Mouse (Mus musculus): ENCODE measurements around the gene Rab30. TPM values are rescaled to one million over a fixed set of nuclear protein-coding genes. Genes with fewer than 3 reads are reported as not detected.

The Rab30 gene
- polyA plus RNA-seq, 2 experiments from 2014 or later: 0.60 TPM; not detected in 1

DNA sequence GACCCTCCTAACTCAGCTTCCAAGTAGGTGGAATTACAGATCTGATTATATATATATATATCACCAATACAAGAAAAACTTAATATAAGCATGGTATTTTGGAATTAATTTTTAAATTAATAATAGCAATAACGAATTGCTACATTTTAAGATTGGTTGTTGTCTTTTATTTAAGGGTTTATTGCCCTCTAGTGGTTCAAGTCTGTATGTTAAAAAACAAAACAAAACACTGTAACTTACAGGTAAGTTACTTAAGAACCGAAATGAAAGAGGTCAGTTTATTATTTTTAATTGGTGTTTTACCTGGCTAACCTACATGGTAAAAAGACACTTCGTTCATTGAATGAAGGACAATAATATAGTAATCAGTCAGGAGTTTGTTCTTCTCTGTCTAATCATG lies 128.8 kb downstream of the Rab30 start:
- no peak for ATAC-seq

DNA sequence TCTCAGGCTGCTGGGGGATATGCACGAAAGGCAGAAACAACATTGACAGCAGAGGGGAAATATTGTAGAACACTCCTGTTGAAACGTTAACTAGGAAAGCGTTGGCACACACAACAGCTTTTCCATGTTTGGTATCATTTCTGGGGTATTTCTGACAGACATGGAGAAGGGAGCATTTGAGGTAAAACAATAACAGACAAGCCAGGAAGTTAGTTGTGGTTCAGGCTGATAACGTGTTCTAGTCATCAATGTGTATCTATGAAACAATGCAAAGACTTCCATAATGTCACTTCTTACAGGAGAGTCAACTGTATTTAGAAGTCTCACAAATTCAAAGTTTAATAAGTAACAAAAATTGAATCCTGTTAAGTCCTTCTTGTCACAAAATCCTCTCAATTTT lies 130.2 kb downstream of the Rab30 start:
- no peak for ATAC-seq

DNA sequence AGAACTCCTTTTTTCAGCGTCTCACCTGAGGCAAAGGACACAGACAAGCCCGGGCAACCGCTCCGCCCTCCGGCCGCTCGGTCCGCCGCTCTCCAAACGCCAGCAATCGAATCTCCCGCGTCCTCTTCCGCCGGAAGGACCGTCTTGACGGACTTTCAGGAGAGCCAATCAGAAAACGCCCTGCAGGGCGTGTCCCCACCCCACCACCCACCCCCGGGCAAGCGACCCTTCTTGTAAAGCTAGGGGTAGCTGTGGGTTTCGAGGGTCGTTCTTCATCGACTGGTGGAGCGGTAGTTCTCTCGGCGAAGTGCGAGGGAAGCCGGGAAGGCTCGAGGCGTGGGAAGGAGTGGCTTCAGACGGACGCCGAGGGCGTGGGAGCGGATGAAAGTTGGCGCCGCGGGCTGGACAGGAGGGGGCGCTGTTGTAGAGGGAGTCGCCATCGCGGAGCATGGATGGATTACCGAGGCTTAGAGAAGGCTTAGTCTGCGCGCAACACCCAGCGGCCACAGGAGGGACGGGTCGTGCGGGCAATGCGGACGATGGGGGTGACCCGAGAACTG lies 132.8 kb downstream of the Rab30 start, which contains the start of the genes Ddias and Prcp:
Gene Ddias (minus strand): TSS at position 132 of the 560 bp plus-strand sequence.
Gene Prcp (plus strand): TSS at position 355 of the 560 bp plus-strand sequence.
- ATAC-seq: peak; percentile 58

DNA sequence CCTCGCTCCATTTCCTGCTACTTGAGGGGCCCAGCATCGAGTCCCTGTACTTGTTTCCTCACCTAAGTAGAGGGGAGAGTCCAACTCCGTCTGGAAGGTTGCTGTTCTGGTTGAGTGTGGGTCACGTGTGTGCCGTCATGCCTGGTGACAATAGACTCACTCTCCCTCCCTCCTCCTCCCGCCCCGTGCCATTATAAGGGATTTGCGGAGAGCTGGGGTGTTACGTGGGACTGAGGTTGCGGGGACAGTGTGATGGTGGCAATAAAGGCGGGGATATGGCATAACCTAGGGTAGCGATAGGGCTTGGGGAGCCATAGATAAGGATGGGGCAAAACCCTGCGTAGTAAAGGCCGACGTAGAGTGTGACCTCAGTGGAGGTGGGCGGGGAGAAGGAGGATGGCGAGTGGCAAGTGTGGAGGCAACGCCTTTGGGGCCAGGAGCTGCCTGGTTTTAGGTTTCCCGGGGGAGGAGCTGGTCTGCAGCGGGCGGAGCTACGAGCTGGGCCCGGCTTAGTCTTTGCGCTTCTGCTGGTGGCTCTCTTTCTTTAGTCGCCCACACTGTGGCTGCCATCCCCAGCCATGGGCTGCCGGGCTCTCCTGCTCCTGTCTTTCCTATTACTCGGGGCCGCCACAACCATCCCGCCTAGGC lies 133.5 kb downstream of the Rab30 start:
- ATAC-seq: peak; percentile 80

DNA sequence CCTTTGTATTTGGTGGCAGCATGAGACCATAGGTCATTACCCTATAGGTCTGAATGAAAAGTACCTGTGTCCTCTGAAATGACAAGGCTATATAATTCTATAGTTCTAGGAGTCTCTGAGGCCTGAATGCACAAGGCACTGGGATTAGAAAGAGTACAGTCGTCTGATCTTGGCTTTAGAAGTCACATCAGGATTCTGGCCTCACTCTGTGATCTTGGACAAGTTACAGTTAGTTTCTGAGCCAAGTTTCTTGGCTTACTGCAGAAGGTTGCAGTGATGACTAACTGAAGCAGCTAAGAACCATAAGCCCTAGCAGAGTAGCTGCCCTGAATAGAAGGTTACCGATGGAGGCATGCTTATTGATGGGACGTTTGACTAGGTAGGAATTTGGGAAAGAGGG lies 134.7 kb downstream of the Rab30 start:
- no peak for ATAC-seq

DNA sequence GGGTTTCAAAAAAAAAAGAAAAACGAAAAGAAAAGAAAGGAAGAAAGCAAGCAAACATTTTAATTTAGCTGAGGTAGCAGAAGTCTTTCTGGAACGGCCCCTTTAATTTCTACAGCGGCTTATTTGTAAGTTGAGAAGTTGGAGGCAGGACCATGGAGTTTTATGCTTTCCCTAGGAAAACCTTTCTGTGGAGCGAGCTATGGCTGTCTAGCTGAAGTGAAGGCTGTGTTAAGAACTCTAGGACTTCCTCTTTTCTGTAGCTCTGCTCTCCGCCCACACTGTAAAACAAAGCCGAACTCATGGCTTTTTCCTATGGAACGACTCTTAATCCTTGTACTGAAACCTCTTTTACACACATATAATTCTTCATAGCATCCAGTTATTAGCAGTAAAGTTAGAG lies 135.1 kb downstream of the Rab30 start:
- no peak for ATAC-seq

DNA sequence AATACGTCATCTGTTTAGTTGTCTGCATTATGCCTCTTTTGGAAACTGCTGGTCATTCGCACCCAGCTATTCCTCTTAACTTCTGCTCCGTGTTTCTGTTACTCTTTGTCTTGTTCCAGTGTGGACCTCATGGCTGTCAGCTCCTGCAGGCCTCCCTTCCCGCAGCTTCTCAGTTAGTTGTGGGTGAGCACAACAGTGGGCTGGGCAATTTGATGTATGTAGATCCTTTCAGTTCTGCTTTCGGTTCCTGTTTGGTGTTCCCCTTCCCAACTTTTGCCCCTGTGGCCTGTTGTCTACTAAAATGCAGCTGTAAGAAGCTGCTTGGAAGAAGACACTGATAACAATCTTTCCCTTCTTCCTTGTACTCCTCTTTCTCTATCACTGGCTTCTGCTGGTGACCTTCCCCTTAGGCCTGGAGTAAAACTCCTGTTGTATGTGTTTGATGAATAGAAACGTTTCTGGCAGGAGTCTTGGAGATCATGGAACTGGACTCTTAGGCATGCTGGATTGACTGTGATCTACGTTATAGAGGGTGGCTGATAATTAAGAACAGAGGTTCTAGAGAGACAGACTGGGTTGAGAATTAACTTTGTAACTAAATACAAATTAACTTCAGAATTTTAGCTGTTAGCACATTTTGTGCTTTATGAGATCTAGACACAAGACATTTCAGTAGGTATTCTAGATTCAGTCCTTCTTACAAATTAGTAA lies 137.3 kb downstream of the Rab30 start:
- no peak for ATAC-seq

DNA sequence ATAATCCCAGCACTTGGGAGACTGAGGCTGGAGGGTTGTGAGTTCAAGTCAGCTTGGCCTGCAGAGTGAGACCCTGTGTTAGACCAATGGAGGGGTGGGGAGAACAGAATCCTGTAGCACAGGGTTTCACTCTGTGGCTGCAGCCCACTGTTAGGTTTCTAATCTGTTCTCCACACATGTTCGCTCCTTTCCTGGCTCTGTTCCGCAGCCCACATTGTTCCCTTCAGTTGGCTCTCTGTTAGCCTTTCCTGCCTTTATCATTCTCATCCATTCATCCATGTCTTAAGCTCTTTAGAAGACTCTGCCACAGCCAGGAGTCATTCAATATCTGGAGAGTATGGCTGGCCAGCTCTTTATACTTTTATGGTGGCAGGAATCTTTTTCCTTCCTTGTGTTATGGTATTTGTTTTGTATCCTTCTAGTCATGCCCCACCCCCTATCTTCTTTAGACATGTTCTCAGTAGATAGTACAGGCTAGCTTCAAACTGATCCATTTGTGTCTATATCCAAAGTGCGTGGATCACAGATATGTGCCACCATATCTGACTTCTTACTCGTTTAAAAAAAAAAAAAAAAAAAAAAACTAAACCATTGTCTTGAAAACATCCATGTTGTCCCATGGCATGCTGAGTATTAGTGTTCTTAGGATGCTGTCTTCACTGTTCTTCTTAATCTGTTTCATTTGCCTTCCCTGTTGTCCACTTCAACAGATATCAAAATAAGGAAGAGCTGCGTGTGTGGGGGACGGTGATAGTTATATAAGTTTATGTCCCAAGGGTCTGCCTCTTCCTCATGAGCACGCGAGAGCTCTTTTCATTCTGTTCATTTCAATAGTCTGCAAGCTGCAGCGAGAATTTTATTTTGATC lies 142.7 kb downstream of the Rab30 start:
- ATAC-seq: no peak

DNA sequence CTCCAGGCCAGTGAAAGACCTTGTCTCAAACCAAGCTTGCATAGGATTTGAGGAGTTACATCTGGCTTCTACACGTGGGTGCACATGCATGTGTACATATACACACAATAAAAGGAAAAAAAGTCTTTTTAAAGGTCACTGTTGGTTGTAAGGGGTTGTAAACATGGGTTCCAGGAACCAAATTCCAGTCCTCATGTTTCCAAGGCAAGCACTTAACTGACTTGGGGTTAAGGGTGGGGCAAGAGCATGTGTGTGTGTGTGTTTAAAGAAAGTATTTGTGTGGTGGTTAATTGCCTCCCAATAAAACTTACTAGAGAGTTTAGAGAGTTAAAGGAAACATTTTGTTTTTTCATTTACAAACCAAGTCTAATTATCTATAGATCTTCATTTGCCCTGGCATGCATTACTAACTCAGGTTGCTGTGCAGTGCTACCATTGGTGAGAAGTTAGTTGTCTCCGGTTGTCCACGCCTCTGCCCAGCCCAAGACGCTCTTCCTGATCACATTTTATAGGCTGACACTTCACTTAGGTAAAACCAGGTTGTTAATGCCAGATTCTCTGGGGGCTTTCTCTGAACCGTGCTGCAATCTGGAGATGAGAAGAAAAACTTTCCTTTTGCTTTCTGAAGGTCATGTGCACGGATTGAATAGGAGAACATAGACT lies 143.7 kb downstream of the Rab30 start:
- ATAC-seq: no peak

DNA sequence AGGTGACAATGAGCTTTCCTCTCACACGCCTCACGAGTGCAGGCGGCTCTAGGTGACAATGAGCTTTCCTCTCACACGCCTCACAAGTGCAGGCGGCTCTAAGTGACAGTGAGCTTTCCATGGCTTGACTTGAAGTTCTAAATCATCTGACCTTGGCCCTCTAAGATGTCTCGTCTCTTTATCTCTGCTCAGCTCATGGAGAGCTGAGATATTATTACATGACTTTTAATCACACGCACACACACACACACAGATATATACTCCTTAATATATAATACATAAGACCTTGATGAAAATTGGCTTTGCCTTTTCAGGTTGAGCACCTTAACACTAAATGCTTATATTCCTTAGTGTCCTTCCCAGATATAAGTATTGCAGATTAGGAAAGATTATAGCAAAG lies 145.4 kb downstream of the Rab30 start:
- no peak for ATAC-seq

DNA sequence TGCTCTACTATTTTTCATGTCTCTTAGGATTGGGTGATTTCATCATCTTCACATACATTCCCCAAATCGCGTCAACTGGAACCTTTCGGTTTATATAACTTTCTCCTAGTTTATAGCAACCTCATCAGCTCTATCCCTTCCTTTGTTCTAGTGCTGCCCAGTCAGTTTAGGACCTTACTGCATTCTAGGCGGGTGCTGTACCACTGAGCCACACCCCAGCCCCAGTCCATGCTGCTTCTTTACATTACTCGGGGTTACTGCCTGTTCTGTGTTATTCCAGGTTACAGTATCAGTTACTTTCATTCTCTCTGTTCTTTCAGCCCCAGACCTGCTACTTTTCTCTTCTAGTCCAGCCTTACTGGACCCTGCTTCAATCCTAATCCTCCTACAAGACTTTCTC lies 145.8 kb downstream of the Rab30 start:
- ATAC-seq: no peak

DNA sequence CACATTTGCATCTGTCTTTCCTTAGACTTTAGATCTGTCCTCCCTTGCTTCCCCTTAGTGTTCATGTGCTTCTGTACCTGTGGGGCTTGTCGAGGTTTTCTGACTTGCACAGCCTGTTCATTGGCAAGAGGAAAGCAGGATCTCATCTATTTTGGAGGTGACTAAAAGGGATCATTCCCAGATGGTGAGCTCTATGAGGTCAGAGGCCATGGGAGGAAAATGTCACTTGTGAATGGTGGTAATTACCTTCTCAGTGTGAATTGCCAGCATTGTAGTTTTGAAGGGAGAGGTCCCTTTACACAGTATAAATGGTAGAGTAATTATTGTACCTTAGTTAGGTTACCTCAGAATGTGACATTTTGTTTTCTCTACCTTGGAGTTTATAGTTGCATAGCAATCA lies 148.8 kb downstream of the Rab30 start:
- no peak for ATAC-seq

DNA sequence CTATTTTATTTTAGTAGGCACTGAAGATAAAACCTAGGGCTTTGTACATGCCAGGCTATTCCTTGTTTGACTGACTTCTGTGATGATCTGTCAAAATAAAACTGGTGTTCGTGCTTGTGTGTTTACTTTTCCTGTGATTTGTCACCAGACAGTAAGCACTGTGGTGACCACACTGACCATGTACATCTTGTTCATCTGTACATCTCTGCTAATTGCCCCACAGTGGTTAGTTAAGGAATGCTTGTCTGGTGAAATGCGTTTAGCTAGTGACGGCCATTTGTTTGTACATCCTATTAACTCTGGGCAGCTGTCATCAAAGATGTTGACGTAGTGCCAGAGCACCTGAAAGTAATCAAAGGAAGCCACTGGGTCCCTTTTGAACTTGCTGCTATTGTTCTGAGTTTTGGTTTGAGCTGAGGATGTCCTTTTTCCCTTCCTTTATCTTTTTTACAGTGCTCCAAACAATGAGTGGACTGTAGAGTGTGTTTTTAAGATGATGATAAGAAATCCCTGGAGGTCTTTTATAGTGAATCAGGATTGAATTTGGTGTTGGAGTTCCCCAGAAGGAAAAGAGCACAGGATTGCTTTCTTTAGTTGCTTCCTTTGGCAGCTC lies 149.3 kb downstream of the Rab30 start:
- ATAC-seq: no peak

DNA sequence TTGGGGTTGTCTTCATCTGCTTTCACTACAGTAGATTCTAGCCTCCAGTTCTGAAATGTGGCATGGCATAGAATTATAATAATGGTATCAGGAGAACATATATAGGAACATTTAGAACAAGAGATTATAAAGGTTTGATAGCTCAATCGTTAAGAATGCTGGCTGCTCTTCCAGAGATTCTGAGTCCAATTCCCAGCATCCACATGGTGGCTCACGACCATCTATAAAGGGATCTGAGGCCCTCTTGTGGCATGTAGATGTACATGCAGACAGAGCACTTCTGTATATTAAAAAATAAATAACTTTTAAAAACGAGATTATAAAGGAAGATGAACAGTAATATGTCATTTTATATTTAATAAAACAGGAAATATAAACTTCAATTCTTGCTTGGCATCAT lies 152.1 kb downstream of the Rab30 start:
- ATAC-seq: peak; percentile 72

Other genes with a start within 250 kb of the Rab30 start
- 10 to 100 TPM; 16.6 to 18.8 TPM for gene Ccdc90b, start 180.5 kb upstream of the Rab30 start, polyA plus RNA-seq (2017; shearing (Covaris generic))
- under 1 TPM in 1 of 2 experiments, not detected in 1; 0.16 TPM for gene Ankrd42, start 104.5 kb upstream of the Rab30 start, polyA plus RNA-seq (2017; shearing (Covaris generic))
- gene Pcf11, start 71.7 kb upstream of the Rab30 start, polyA plus RNA-seq (2017; shearing (Covaris generic)): 10 to 100 TPM; 37.9 to 42.7 TPM
- 1 to 10 TPM; 2.9 to 4.7 TPM for gene Ddias, start 132.6 kb downstream of the Rab30 start, polyA plus RNA-seq (2017; shearing (Covaris generic))
- gene Prcp, start 132.9 kb downstream of the Rab30 start, polyA plus RNA-seq (2017; shearing (Covaris generic)): 10 to 100 TPM; 29.3 to 31.2 TPM

Measured in CD4-positive, CD25-positive, alpha-beta regulatory T cell, adult 4 months (primary cell).